Mouse (Mus musculus): ENCODE data around the gene Mmp2. TPM values are rescaled to one million over a fixed set of nuclear protein-coding genes. Genes with fewer than 3 reads are reported as not detected.

The Mmp2 gene
- polyA plus RNA-seq, 1 experiment from 2014 or later: 0.20 TPM

DNA sequence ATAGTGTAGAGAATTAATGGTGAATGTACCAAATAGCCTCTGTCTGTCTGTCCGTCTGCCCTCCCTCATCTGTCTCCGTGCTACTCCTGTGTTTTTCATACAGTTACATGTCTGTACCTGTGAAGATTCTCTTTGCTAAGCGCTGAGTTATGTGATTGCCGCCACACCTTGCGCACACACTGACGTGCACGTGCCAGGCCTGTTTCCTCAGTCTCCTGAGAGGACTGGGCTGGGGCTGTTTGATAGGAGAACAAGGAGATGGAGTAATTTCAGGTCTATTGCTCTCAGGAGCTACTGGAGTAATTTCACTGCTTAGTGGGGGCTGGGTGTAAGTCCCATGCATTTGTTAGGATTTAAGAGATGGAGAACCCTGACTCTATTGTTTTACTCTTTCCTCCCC, 68.0 kb downstream of the Mmp2 start:
- H3K36me3 ChIP-seq (ENCODE audit: inconsistent target): peaks cover 57% of the 10 kb centered on the region
- no peak overlapping the region for H3K4me3 ChIP-seq (ENCODE audit: inconsistent target)
- WGBS (ENCODE audit: missing documents): 93% methylated on average over 7 of the region's 7 CpGs
- no peaks in the 10 kb centered on the region for H3K79me2 ChIP-seq (ENCODE audit: inconsistent target)
- no peak overlapping the region for H3K27ac ChIP-seq

DNA sequence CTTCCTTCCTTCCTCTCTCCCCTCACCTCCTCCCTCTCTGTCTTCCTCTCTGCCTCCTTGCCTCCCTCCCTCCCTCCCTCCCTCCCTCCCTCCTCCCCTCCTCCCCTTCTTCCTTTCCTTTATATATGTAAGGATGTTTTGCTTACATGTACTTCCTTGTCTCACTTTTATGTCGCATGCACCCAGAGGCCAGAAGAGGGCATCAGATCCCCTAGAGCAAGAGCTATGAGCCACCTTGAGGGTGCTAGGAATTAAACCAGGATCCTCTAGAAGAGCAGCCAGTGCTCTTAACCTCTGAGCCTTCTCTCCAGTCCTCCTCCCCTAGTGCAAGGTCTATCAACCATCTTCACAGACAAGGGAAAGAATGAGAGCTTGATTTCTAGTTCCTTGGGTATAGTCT, 69.0 kb downstream of the Mmp2 start:
- Histone ChIP-seq H3K79me2 (ENCODE audit: inconsistent target) (no peaks in the 10 kb centered on the region), H3K27ac (no peak overlapping the region), H3K36me3 (ENCODE audit: inconsistent target) (peaks cover 47% of the 10 kb centered on the region), H3K4me3 (ENCODE audit: inconsistent target) (no peak overlapping the region)
- 100% methylated on average over 1 of the region's 1 CpGs for WGBS (ENCODE audit: missing documents)

DNA sequence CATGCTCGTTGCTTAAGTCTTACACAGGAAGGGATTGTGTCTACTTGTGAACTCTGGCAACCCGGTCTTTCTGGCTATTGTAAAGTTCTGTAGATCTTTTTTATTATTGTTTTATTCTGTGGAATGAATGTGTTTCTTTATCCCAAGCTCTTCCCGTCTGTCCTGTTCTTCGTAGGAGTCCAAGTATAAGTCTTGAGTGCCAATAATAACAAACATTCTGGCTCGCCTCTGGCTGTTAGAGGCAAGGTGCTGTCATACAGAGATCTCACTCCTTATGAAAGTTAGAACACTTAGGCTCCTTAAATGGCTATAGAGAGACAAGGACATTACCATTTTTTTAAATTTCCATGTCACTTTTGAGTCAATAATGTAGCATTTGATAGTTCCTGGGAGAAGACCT, 69.5 kb downstream of the Mmp2 start:
- Histone ChIP-seq H3K27ac (no peak overlapping the region), H3K4me3 (ENCODE audit: inconsistent target) (no peak overlapping the region), H3K79me2 (ENCODE audit: inconsistent target) (no peaks in the 10 kb centered on the region), H3K36me3 (ENCODE audit: inconsistent target) (peaks cover 47% of the 10 kb centered on the region)
- WGBS (ENCODE audit: missing documents): 93% methylated on average over 5 of the region's 5 CpGs

DNA sequence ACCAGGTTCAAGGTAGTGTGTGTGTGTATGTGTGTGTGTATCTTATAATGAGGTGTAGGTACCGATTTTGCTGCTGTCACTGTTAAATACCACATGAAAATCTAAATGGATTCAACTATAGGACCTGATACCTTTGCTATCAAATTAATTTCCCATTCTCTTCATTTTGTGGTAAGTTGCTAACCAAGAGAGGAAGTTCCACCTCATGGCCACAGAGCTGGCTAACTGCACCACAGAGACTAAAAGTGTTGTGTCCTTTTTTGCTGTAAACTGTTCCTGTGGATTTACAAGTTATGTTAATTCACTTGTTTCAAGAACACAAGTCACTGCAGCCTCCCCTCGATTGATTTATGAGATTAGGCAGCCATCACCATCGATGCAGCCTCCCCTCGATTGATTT, 70.7 kb downstream of the Mmp2 start:
- no peaks in the 10 kb centered on the region for H3K79me2 ChIP-seq (ENCODE audit: inconsistent target)
- H3K36me3 ChIP-seq (ENCODE audit: inconsistent target): peaks cover 48% of the 10 kb centered on the region; the same call in 1 of the 2 replicates
- no peak overlapping the region for H3K4me3 ChIP-seq (ENCODE audit: inconsistent target)
- H3K27ac ChIP-seq: no peak overlapping the region
- WGBS (ENCODE audit: missing documents): 47% methylated on average over 4 of the region's 4 CpGs

DNA sequence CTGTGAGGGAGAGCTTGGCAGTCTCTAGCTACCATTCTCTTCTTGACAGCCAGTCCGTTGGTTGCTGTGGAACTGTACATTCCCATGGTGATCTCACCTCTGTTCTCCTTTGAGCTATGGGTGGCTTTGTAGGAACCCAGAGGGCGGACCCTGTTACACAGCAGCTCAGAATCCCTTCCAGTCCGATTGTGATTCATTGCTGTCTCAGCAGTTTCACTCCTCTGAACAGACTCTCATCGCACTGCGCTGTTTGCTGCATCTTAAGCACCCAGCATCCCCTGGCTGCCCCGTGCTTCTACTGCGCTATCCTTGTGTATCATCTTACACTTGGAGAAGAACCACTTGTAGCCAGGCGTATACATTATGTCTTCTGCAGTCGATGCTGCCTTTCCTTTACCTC, 72.5 kb downstream of the Mmp2 start:
- Histone ChIP-seq H3K4me3 (ENCODE audit: inconsistent target) (no peak overlapping the region), H3K36me3 (ENCODE audit: inconsistent target) (peaks cover 48% of the 10 kb centered on the region; the same call in 1 of the 2 replicates), H3K79me2 (ENCODE audit: inconsistent target) (no peaks in the 10 kb centered on the region), H3K27ac (no peak overlapping the region)
- WGBS (ENCODE audit: missing documents): 93% methylated on average over 9 of the region's 9 CpGs

DNA sequence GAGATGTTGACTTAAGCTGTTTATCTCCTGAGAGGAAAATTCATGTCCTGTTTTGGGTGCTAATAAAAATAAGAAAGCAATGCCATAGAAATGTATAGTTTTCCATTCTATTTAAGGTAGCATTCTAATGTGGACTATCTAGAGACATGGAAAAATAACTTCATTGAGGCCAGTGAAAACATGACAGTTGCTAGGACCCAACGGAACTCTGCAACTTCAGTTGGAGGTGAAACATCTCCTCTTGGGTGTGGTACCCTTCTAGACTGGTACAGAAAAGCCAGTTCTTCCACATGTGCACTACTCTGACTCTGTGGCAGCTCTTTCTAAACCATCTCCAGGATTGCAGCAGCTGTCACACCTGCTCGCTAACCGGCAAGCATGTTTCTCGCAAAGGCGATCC, 74.0 kb downstream of the Mmp2 start, which contains the start of gene Capns2:
Capns2 (plus strand) TSS at position 301 of the 400 bp plus-strand sequence.
- Histone ChIP-seq H3K4me3 (ENCODE audit: inconsistent target) (no peak within 1 kb of the TSS), H3K36me3 (ENCODE audit: inconsistent target) (peaks cover 48% of the 10 kb centered on the region), H3K27ac (no peak within 1 kb of the TSS), H3K79me2 (ENCODE audit: inconsistent target) (no peaks in the 10 kb centered on the region)
- WGBS (ENCODE audit: missing documents): 96% methylated on average over 5 of the region's 5 CpGs

DNA sequence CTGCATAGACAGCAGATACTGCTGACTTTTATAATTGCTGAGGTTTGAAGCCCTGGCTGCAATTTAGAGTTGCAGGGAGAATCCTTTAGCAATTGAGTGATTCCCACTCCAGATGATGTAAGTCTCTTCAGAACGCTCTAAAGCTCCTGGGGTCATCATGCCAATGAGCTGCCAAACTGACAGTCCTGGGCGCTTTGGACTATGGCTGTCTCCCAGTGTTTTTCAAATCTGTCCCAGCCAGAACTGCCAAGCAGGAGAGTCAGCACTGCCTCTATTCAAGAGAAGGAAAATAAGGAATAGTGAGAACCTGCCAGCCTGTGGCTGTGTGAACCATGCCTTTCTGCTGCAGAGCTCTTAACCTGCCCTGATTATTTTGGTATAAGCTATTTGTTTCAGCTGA, 75.9 kb downstream of the Mmp2 start:
- no peak overlapping the region for H3K27ac ChIP-seq
- peaks cover 45% of the 10 kb centered on the region for H3K36me3 ChIP-seq (ENCODE audit: inconsistent target)
- H3K4me3 ChIP-seq (ENCODE audit: inconsistent target): no peak overlapping the region
- WGBS (ENCODE audit: missing documents): 100% methylated on average over 2 of the region's 2 CpGs
- H3K79me2 ChIP-seq (ENCODE audit: inconsistent target): no peaks in the 10 kb centered on the region

Other genes with a start within 250 kb of the Mmp2 start
- gene Irx6, start 153.0 kb upstream of the Mmp2 start, polyA plus RNA-seq (2018): not detected in 3 replicates
- gene Lpcat2, start 28.0 kb downstream of the Mmp2 start, polyA plus RNA-seq (2018): 21.3 to 65.7 TPM (median 29.4 TPM) in 3 replicates
- 1.4 TPM in 1 of 3 replicates, not detected in the others for gene Capns2, start 74.1 kb downstream of the Mmp2 start, polyA plus RNA-seq (2018)
- not detected in 3 replicates for gene Slc6a2, start 132.8 kb downstream of the Mmp2 start, polyA plus RNA-seq (2018)
- not detected in 3 replicates for gene Ces1a, start 220.9 kb downstream of the Mmp2 start, polyA plus RNA-seq (2018)